22 mouse cellular contexts compared by ENCODE assay signal in genomic region chr6:91619009-91619408, GRCm38 (mm10).
DNase-seq lines count a peak whose midpoint lies in the region; TF ChIP-seq lines count a peak whose summit lies in the region.
"Had no signal": no experiment of that assay in that cellular context is flagged by ENCODE, and none has a peak within 500 bp of the region (broad histone marks: within the 10 kb centered on the region; RNA-seq: fewer than 3 reads in every experiment).

No protein-coding gene starts in this region.

- H3ac ChIP-seq in C2C12 (ENCODE audit: control insufficient read depth, insufficient read length, low read depth): peak overlapping the region; percentile 27

- intact Hi-C loops in gastrocnemius, adult 2 months (cut with DNase I): loop anchor here (2.0 kb wide), 1 partner anchor 42 kb away; no protein-coding TSS in a partner anchor

- no peaks in the 10 kb centered on the region for H3K79me3 ChIP-seq in C2C12 (ENCODE audit: low read depth)

- H3K27ac ChIP-seq in gastrocnemius, adult 2 months: peak overlapping the region; percentile 95
- H3K27ac ChIP-seq: embryonic facial prominence, embryonic 12.5 days; embryonic facial prominence, embryonic 15.5 days; forebrain, embryonic 12.5 days; forebrain, embryonic 15.5 days; hindbrain, embryonic 14.5 days; hindbrain, postnatal 0 days had no signal

- no peaks in the 10 kb centered on the region for H3K36me3 ChIP-seq in C2C12 (ENCODE audit: control insufficient read depth, insufficient read depth)
- H3K36me3 ChIP-seq: embryonic facial prominence, embryonic 12.5 days; embryonic facial prominence, embryonic 15.5 days; forebrain, embryonic 12.5 days; forebrain, embryonic 15.5 days; heart, embryonic 13.5 days had no signal

- H3K79me2 ChIP-seq in C2C12 (ENCODE audit: control insufficient read depth, insufficient read depth): no peaks in the 10 kb centered on the region

- no peak for DNase-seq in gastrocnemius, adult 2 months
- DNase-seq in gastrocnemius, adult 8-10 months (ENCODE audit: low spot score in 2 of 2): no peak
- DNase-seq in fibroblast of lung, adult 2 months (ENCODE audit: low read depth): peak; percentile 81
- DNase-seq in natural killer cell, adult 2 months (ENCODE audit: low spot score in 2 of 2): peak; percentile 24 to 46
- no peak for DNase-seq in heart, adult 18-20 months
- no peak for DNase-seq in left cerebral cortex, adult 18-20 months (ENCODE audit: low spot score in 2 of 2)
- DNase-seq in kidney, adult 18-20 months: no peak
- DNase-seq: adrenal gland, adult 2 months; adrenal gland, postnatal 14 days; cerebellum, adult 11-12 months; cerebellum, adult 8-10 months; heart, adult 11 months; heart, postnatal 14 days; heart, postnatal 4 days had no signal

- TF ChIP-seq CTCF in gastrocnemius, adult 2 months (IDR thresholded peaks at IDR 0.05): no peak
- TF ChIP-seq CTCF in C2C12 (IDR thresholded peaks at IDR 0.05; ENCODE audit: control insufficient read depth, insufficient read depth, insufficient read length): no peak

- no peak overlapping the region for H3K4me3 ChIP-seq in gastrocnemius, adult 2 months
- H3K4me3 ChIP-seq in C2C12 (ENCODE audit: insufficient read depth, poor library complexity, severe bottlenecking): no peak overlapping the region
- H3K4me3 ChIP-seq: embryonic facial prominence, embryonic 12.5 days; embryonic facial prominence, embryonic 15.5 days; forebrain, embryonic 12.5 days; forebrain, embryonic 15.5 days; heart, embryonic 13.5 days had no signal

- no peaks in the 10 kb centered on the region for H3K27me3 ChIP-seq in C2C12 (ENCODE audit: control insufficient read depth, insufficient read depth, insufficient read length)
- H3K27me3 ChIP-seq: embryonic facial prominence, embryonic 12.5 days; embryonic facial prominence, embryonic 15.5 days; forebrain, embryonic 12.5 days; forebrain, embryonic 15.5 days; heart, embryonic 13.5 days had no signal

TF ChIP-seq in C2C12, 6 proteins besides CTCF, POLR2A, EP300 and RAD21:
- TF ChIP-seq MYOG (IDR thresholded peaks at IDR 0.05; ENCODE audit: control insufficient read depth, extremely low read depth, insufficient read length) (no peak), MYOD1 (IDR thresholded peaks at IDR 0.05; ENCODE audit: control insufficient read depth, insufficient read length, low read depth) (peak; percentile 60), CEBPB (IDR thresholded peaks at IDR 0.05; ENCODE audit: low read depth) (no peak), FOSL1 (IDR thresholded peaks at IDR 0.05; ENCODE audit: insufficient read depth, low read length, poor library complexity, severe bottlenecking) (no peak), MAX (IDR thresholded peaks at IDR 0.05) (no peak), USF1 (IDR thresholded peaks at IDR 0.05; ENCODE audit: low read depth) (peak; percentile 25)

Comparison
In these comparisons a context has a peak if more than half of its experiments do, and no peak if none do; other contexts are left out.
1. DNase-seq: peak in fibroblast of lung, adult 2 months (single experiment) and natural killer cell, adult 2 months (2 of 2); none in gastrocnemius, adult 2 months (single experiment), gastrocnemius, adult 8-10 months (0 of 2), heart, adult 18-20 months (0 of 2), left cerebral cortex, adult 18-20 months (0 of 2) and kidney, adult 18-20 months (single experiment).